Mouse (Mus musculus) forelimb bud, embryonic 11.5 days (tissue): Measurements from ENCODE around the gene Gm32742.
A peak's percentile ranks its signal among the peaks of the same experiment; 100 is the strongest.

Experiments used
- DNase-seq: peaks from one replicate; pipeline ENCODE4 v3.0.0-alpha.2; 2012; ENCODE audit warnings: low read depth, low spot score

The Gm32742 gene

DNA sequence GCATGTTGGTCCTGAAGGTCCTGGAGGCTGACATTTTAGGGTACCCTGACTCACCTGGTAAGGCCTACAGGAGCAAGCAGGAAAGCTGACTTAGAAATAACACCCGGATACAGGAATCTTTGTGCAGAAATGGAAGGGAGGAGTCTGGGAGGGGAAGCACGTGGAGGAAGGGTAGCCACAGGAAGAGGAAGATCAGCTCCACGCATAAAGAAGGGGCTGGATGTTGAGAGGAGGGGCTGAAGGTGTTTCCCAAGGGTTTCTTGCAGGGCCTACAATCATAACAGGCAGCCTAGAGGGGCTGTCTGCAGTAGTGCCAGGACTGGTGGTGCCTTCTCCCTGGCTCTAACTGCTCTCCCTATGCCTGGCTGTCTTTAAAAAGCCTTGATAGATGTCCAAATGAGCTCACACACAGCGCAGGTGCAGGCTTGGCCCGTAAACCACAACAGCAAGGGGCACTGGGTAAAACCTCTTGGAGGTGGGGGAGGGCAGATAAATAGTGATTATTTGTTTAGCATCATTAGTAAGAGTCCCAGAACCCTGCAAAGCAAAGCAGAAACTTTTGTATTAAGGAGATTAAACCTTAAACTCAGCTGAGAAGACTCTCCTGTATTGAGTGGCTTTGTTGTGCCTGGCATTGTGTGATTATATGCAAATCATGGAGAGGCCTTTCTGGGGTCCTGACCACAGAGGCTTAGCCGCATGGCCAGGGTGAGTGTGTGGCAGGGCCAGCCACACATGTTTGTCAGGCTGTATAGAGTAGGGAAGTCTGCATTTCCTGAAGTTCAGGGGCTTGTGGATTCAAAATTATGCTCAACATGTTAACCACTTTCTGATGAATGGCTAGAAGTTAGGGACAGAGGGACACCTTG, at the start of gene Gm32742:
Gene Gm32742, minus strand, starts transcription at position 206 of the 869 bp plus-strand sequence.
- no peak for DNase-seq

GRCm38 (mm10) chr9:51213729-51214237, 48.5 kb upstream of the Gm32742 start:
- no peak for DNase-seq

- no peak for DNase-seq
Observed at GRCm38 (mm10) chr9:51213023-51213728, 47.9 kb upstream of the Gm32742 start, which contains the start of gene Pou2af1. Gene Pou2af1 (plus strand): TSS chr9:51213708.

DNA sequence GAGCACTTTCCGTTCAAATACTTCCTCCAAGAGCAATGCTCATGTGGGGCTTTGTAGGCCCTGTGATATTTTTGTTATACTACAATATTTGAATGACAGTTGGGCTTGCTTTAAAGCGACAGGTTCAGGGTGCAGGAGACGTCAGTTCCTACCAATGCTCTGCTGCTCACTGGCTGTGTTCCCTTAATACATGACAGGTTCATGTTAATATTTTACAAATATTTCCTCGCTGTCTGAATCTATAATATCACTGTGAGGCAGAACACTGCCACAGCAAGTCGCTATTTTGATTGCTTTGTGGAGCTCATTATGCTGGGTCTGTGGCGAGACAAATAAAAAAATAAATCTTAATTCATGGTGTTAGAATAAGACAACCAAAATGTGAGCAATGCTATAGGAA, 45.9 kb upstream of the Gm32742 start:
- DNase-seq = no peak

DNA sequence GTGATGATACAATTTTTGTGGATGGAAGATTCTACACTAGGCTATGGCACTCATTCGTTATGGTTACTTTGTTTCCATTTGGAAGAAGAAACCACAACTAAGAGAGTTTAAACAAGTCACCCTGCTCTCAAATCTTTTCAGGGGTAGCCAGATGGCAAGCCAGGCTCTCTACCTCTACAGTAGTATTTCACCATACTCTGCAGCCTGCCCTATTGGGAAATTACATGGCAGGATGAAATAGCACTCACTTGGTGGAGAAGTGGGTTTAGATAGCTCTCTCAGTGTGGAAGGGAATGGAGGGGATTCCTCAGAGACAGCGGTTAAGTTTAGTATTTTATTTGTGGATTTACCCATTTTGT, 43.6 kb upstream of the Gm32742 start:
- no peak for DNase-seq

DNA sequence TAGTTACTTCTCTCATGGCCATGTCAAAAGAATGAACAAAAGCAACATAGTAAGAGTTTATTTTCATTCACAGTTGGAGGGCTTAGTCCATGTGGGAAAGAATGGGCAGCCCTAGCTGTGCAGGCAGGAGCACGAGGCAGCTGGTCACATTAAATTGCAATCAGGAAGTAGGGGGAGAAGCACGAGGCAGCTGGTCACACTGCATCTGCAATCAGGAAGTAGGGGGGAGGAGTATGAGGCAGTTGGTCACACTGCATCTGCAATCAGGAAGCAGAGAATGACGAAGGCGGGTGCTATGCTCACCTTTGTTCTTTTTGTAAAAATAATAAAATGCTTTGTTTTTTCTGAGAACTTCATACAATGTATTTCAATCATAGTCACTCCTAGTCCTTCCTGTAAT, 29.5 kb upstream of the Gm32742 start:
- DNase-seq = no peak

GRCm38 (mm10) chr9:51190655-51191054, 25.3 kb upstream of the Gm32742 start:
- DNase-seq = no peak

GRCm38 (mm10) chr9:51185871-51186270, 20.6 kb upstream of the Gm32742 start:
- no peak for DNase-seq

- DNase-seq = no peak
Observed at GRCm38 (mm10) chr9:51185386-51185785, 20.1 kb upstream of the Gm32742 start.

DNA sequence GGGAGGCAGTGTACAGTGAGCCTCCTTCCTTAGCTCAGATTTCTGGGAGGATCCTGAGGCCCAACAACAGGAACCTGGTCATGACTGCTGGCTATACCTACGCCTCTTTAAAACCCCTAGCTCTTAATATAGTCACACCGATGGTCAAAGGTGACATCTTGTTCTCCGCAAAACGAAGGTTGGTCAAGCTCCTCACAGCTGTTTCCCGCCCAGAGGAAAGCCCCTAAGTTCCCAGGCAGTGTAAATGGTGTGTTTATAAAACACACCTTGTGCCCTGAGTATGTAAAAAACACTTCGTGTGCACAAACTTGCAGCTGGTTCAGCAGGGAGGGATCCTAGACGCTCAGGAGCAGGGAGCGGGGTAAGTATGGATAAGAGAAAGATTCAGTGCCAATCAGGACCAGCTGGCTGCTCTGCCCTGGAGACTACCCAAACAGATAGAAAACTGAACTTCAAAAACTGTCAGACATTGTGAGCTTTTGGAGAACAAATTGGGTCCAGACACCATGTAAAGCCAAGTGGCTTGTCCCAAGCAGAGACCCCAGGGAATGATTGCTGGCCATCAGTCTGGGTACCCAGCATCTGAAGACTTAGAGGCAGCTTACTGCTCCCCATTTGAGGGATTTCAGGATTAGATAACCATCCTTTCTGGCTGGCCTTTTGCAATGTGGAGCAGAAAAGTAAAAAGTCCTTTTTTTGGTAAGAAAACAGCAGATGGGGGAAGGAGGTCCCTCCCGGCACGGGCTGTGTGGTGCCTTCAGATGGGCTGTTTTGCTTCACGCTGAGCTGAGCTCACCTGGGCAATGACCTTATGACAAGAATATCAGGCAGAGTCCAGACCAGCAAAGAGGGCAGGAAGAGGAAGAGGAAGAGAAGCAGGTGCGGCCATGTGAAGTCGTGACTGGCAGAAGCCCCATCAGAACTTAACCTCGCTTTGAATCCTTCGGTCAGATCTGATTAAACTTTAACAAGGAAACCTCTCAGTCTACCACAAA, 17.7 kb upstream of the Gm32742 start:
- no peak for DNase-seq

GRCm38 (mm10) chr9:51180621-51181020, 15.3 kb upstream of the Gm32742 start:
- no peak for DNase-seq

DNA sequence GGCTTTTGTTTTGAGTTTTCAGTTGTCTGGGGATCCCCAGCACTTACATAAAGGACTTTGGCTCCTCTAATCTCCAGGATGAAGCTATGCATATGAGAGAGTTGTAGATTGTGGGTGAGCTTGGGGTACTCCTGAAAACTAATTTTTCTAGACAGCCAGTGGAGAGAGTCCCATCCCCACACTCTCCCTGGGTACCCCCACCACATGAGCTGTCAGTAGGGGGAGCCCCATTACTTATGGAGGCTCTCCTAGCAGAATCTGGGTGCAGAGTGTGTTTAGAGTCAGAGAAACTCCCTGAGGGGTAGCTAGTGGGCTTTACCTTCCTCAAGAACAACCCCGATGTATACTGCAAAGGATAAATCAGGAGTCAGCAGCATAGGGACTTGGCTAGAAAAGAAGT, 13.0 kb upstream of the Gm32742 start:
- no peak for DNase-seq

GRCm38 (mm10) chr9:51175722-51176121, 10.4 kb upstream of the Gm32742 start:
- DNase-seq = no peak

GRCm38 (mm10) chr9:51174890-51175464, 9.7 kb upstream of the Gm32742 start:
- no peak for DNase-seq

DNA sequence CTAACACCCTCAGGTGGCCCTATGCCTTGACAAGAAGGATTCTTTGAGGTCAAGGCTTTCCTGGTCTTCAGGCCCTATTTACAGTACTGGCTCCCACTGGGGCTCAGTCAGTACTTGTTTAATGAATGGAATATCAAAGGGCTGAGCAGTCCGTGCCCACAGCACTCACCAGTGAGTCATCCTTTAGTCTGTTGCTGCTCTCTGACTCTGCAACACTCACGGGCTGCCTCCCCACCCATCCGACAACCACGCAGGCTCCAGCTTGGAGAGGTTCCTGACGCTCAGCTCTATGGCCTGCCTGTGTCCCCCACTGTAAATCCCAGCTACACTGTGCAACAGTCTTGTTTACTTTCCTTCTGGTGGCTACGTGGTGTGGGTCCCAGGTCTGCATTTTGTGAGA, 5.0 kb upstream of the Gm32742 start:
- DNase-seq = no peak

- no peak for DNase-seq
Observed at GRCm38 (mm10) chr9:51169133-51169532, 3.8 kb upstream of the Gm32742 start.

DNA sequence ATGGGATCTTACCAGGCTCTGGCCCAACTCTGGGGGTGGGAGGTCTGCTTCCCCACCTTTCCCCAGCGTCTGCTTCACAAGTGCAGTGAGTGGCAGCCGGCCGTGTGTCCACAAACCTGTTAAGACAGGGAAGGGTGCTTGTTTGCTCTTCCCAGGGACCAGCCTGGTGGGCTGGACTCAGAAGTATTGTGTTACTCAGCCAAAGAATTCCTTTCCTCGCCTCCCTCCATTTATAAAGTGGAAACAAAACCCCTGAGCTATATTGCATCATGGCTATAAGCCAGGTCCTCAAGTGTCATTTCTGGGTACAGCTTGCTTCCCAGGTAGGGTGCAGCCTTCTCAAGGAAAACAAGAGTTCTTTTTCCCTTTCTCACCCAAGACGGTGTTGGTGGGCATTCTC, 3.4 kb upstream of the Gm32742 start:
- DNase-seq = no peak

- no peak for DNase-seq
Observed at GRCm38 (mm10) chr9:51167954-51168353, 2.6 kb upstream of the Gm32742 start.

DNA sequence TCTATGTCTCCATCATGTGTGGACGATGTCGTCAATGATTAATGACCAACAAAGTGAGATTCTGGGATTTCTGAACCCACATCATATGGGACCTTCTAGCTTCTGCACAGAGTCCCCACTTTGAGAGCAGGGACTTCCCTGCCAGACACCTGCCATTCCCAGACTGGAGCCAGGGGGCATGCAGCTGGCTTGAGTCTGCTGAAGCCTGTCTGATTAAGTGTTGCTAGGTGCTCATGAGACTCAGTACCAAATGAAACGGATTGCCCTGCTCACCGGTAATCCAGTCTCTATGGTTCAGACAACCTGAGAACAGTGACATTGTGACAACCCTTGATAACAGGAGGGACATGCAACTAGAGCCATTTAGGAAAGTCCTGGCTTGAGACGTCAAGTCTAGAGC, 1.3 kb downstream of the Gm32742 start:
- DNase-seq = no peak

DNA sequence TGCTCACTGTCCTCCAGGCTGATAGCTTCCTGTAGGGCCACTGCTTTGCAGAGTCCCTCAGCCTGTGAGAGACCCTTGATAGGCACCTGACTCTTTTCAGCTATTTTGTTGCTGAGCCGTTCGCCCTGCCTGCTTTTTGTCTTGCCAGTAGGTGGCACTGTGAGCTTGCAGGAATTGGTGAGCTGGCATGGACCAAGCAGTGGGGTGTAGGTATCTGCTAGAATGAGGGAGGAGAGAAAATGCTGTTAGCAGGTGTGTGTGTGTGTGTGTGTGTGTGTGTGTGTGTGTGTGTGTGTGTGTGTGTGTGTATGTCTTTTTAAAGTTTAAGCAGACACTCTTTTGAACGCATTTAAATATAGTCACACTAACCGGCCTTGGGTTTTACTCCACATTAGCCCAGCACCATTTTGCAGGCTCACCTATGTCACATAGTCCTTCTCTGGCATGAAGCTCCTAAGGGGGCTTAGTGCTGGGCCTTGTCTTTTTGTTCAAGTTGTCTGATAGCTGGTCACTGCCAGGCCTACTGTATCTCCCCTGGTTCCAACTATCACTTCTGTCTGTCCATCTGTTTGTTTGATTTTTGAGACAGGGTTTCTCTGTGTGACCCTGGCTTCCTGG, 3.4 kb downstream of the Gm32742 start:
- DNase-seq = peak; percentile 78
